Mouse (Mus musculus) stomach, embryonic 16.5 days (tissue): ENCODE results near the gene Mill1. TPM values are rescaled to one million over a fixed set of nuclear protein-coding genes. Genes with fewer than 3 reads are reported as not detected.

Experiments used
- polyA plus RNA-seq: library from polyadenylated mRNA; unstranded; fragments of >200 nt; fragmentation: Nextera tagmentation; extraction: Ambion mirVana; gene quantifications from 2 replicates; pipeline ENCODE4 v1.2.1, GENCODE M21; 2015

The Mill1 gene
- polyA plus RNA-seq, 1 experiment from 2014 or later = not detected

Other genes with a start within 250 kb of the Mill1 start
- not detected in 2 replicates for gene Ceacam13, start 235.5 kb upstream of the Mill1 start, polyA plus RNA-seq
- not detected in 2 replicates for gene Ceacam12, start 179.4 kb upstream of the Mill1 start, polyA plus RNA-seq
- not detected in 2 replicates for gene Igfl3, start 68.9 kb upstream of the Mill1 start, polyA plus RNA-seq
- gene Psg18, start 109.7 kb downstream of the Mill1 start, polyA plus RNA-seq = not detected in 2 replicates
- gene Psg28, start 186.7 kb downstream of the Mill1 start, polyA plus RNA-seq = not detected in 2 replicates
- gene Psg26, start 238.8 kb downstream of the Mill1 start, polyA plus RNA-seq = not detected in 2 replicates